ENCODE assay signal across 31 mouse cellular contexts in the genomic region with DNA sequence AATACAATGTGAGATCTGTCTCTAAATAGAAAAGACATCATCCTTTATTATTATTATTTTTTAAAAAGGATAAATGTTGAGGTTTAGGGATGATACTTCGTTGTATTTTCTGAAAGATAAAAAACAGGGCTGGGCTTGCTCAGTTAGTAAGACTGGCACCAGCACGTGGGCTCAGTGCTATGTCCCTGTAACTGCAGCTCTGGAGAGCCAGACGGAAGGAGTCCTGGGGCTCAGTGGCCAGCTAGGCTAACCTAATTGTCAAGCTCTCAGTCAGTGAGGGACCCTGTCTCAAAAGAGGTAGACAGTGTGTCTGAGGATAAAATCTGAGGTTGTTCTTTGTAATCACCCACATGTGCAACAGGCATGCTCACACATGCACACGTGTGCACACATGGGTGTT. TPM values are rescaled to one million over a fixed set of nuclear protein-coding genes. Genes with fewer than 3 reads are reported as not detected.
"Had no signal": no experiment of that assay in that cellular context is flagged by ENCODE, and none has a peak within 500 bp of the region (broad histone marks: within the 10 kb centered on the region; RNA-seq: fewer than 3 reads in every experiment).

No protein-coding gene starts in this region.

- H3K4me3 ChIP-seq: heart, embryonic 12.5 days; heart, embryonic 13.5 days; heart, embryonic 15.5 days; hindbrain, embryonic 10.5 days; hindbrain, embryonic 12.5 days; hindbrain, embryonic 13.5 days; hindbrain, embryonic 15.5 days; intestine, embryonic 15.5 days; kidney, embryonic 15.5 days; layer of hippocampus, adult 2 months; left cerebral cortex, adult 2 months had no signal

- H3K9me3 ChIP-seq: heart, embryonic 12.5 days; heart, embryonic 13.5 days; heart, embryonic 15.5 days; hindbrain, embryonic 10.5 days; hindbrain, embryonic 12.5 days; hindbrain, embryonic 13.5 days; hindbrain, embryonic 15.5 days; intestine, embryonic 15.5 days; kidney, embryonic 15.5 days had no signal

- H3K36me3 ChIP-seq: heart, embryonic 15.5 days; hindbrain, embryonic 10.5 days; hindbrain, embryonic 12.5 days; hindbrain, embryonic 13.5 days; hindbrain, embryonic 15.5 days; intestine, embryonic 15.5 days; kidney, embryonic 15.5 days had no signal

- H3K27me3 ChIP-seq: hindbrain, embryonic 12.5 days; hindbrain, embryonic 15.5 days; intestine, embryonic 15.5 days had no signal

- DNase-seq: heart, postnatal 10 days; heart, postnatal 14 days; heart, postnatal 36 days; heart, postnatal 4 days; kidney, adult 11 months; kidney, adult 18-20 months; kidney, adult 2 months; kidney, adult 8-10 months; kidney, adult 9 months; kidney, postnatal 10 days; kidney, postnatal 14 days; kidney, postnatal 25 days; kidney, postnatal 36 days; kidney, postnatal 4 days; layer of hippocampus, adult 9-11 months; layer of hippocampus, postnatal 36 days had no signal

- H3K27ac ChIP-seq: heart, embryonic 13.5 days; heart, embryonic 15.5 days; hindbrain, embryonic 10.5 days; hindbrain, embryonic 12.5 days; hindbrain, embryonic 13.5 days; hindbrain, embryonic 14.5 days; hindbrain, embryonic 15.5 days; hindbrain, postnatal 0 days; intestine, embryonic 15.5 days; kidney, embryonic 15.5 days; kidney, postnatal 0 days; layer of hippocampus, adult 2 months; left cerebral cortex, adult 2 months had no signal

RNA-seq across cellular contexts. Expression of a gene that starts 19.3 kb away (rescaled TPM):
- total RNA-seq: hematopoietic stem cell, adult 5-6 weeks had no signal
